Mouse (Mus musculus): ENCODE data around the gene H3f3a. TPM values are rescaled to one million over a fixed set of nuclear protein-coding genes. Genes with fewer than 3 reads are reported as not detected.

Gene H3f3a
- polyA plus RNA-seq (2012; rRNA removed) (1,296 and 1,586 TPM in 2 replicates), polyA plus RNA-seq (2014; fragmentation: Nextera tagmentation; extraction: Ambion mirVana) (2,743 and 2,800 TPM in 2 replicates)

- WGBS, result 2% methylated on average over 62 of the region's 69 CpGs
- 0 out of 2 replicates have a peak, but pooled peaks have one; percentile 11 for TF ChIP-seq POLR2A (IDR thresholded peaks at IDR 0.05; ENCODE audit: borderline replicate concordance, extremely low read depth, insufficient read depth, insufficient read length)
- no peaks in the 10 kb centered on the region for H3K27me3 ChIP-seq (ENCODE audit: control insufficient read depth, insufficient read depth, low read length)
- H3K27ac ChIP-seq (replicated peaks; ENCODE audit: low read depth, low read length), result peak within 1 kb of the TSS; percentile 100
- H3K4me2 ChIP-seq (replicated peaks; ENCODE audit: low read depth, low read length, severe bottlenecking), result peak within 1 kb of the TSS; percentile 60
- ATAC-seq (ENCODE audit: low FRiP score, low read depth) (peak; percentile 68), DNase-seq (ENCODE audit: low spot score) (peak; percentile 70)
- H3K9me3 ChIP-seq (ENCODE audit: control insufficient read depth, low read length), result no peaks in the 10 kb centered on the region
- peaks cover 17% of the 10 kb centered on the region for H3K36me3 ChIP-seq (ENCODE audit: control insufficient read depth, insufficient read depth, low read length)
- H3K4me3 ChIP-seq (replicated peaks; ENCODE audit: low read length), result peak within 1 kb of the TSS; percentile 95
- peak within 1 kb of the TSS; percentile 100 for H3K9ac ChIP-seq (ENCODE audit: low read depth, low read length, severe bottlenecking)
- peaks cover 27% of the 10 kb centered on the region for H3K4me1 ChIP-seq (ENCODE audit: control insufficient read depth, insufficient read depth, low read length)
These were observed at the start of gene H3f3a for GRCm38 (mm10) chr1:180813885-180814740. TSS of gene H3f3a (minus strand) at chr1:180813943.

GRCm38 (mm10) chr1:180860030-180860429, 46.3 kb upstream of the H3f3a start:
- Histone ChIP-seq H3K9me3 (ENCODE audit: control insufficient read depth, low read length) (no peaks in the 10 kb centered on the region), H3K4me1 (ENCODE audit: control insufficient read depth, insufficient read depth, low read length) (no peaks in the 10 kb centered on the region), H3K9ac (ENCODE audit: low read depth, low read length, severe bottlenecking) (no peak overlapping the region), H3K4me3 (replicated peaks; ENCODE audit: low read length) (no peak overlapping the region), H3K27me3 (ENCODE audit: control insufficient read depth, insufficient read depth, low read length) (no peaks in the 10 kb centered on the region), H3K27ac (replicated peaks; ENCODE audit: low read depth, low read length) (no peak overlapping the region), H3K4me2 (replicated peaks; ENCODE audit: low read depth, low read length, severe bottlenecking) (no peak overlapping the region), H3K36me3 (ENCODE audit: control insufficient read depth, insufficient read depth, low read length) (peaks cover 89% of the 10 kb centered on the region)
- no peak for DNase-seq (ENCODE audit: low spot score)
- no peak for TF ChIP-seq POLR2A (IDR thresholded peaks at IDR 0.05; ENCODE audit: borderline replicate concordance, extremely low read depth, insufficient read depth, insufficient read length)
- ATAC-seq (ENCODE audit: low FRiP score, low read depth), result no peak
- WGBS, result 83% methylated on average over 6 of the region's 6 CpGs

DNA sequence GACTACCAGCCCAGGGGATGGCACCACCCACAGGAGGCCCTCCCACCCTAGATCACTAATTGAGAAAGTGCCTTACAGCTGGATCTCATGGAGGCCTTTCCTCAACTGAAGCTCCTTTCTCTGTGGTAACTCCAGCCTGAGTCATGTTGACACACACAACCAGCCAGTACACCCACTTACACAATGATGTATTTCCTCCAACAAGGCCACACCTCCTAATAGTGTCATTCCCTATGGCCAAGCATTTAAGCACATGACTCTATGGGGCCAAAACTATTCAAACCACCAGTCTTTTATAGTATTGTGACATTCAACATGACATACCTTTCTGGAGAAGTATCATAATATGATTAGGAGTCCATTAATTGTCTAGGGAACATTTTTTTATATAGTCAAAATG, 45.0 kb upstream of the H3f3a start:
- H3K4me1 ChIP-seq (ENCODE audit: control insufficient read depth, insufficient read depth, low read length), result no peaks in the 10 kb centered on the region
- H3K36me3 ChIP-seq (ENCODE audit: control insufficient read depth, insufficient read depth, low read length), result peaks cover 78% of the 10 kb centered on the region
- H3K27ac ChIP-seq (replicated peaks; ENCODE audit: low read depth, low read length), result no peak overlapping the region
- no peak overlapping the region for H3K4me2 ChIP-seq (replicated peaks; ENCODE audit: low read depth, low read length, severe bottlenecking)
- ATAC-seq (ENCODE audit: low FRiP score, low read depth) (no peak), DNase-seq (ENCODE audit: low spot score) (no peak)
- H3K27me3 ChIP-seq (ENCODE audit: control insufficient read depth, insufficient read depth, low read length), result no peaks in the 10 kb centered on the region
- H3K4me3 ChIP-seq (replicated peaks; ENCODE audit: low read length), result no peak overlapping the region
- no peak overlapping the region for H3K9ac ChIP-seq (ENCODE audit: low read depth, low read length, severe bottlenecking)
- no peak for TF ChIP-seq POLR2A (IDR thresholded peaks at IDR 0.05; ENCODE audit: borderline replicate concordance, extremely low read depth, insufficient read depth, insufficient read length)
- H3K9me3 ChIP-seq (ENCODE audit: control insufficient read depth, low read length), result no peaks in the 10 kb centered on the region

GRCm38 (mm10) chr1:180850316-180851270, 36.9 kb upstream of the H3f3a start, which contains the start of gene Sde2:
TSS of gene Sde2 (plus strand) at chr1:180851127.
- H3K9ac ChIP-seq (ENCODE audit: low read depth, low read length, severe bottlenecking), result peak within 1 kb of the TSS; percentile 84
- H3K4me2 ChIP-seq (replicated peaks; ENCODE audit: low read depth, low read length, severe bottlenecking), result peak within 1 kb of the TSS; percentile 72
- H3K4me3 ChIP-seq (replicated peaks; ENCODE audit: low read length), result peak within 1 kb of the TSS; percentile 80
- 1% methylated on average over 72 of the region's 77 CpGs for WGBS
- peak within 1 kb of the TSS; percentile 99 for H3K27ac ChIP-seq (replicated peaks; ENCODE audit: low read depth, low read length)
- H3K4me1 ChIP-seq (ENCODE audit: control insufficient read depth, insufficient read depth, low read length), result peaks cover 26% of the 10 kb centered on the region
- H3K9me3 ChIP-seq (ENCODE audit: control insufficient read depth, low read length), result no peaks in the 10 kb centered on the region
- peaks cover 3% of the 10 kb centered on the region for H3K36me3 ChIP-seq (ENCODE audit: control insufficient read depth, insufficient read depth, low read length)
- TF ChIP-seq POLR2A (IDR thresholded peaks at IDR 0.05; ENCODE audit: borderline replicate concordance, extremely low read depth, insufficient read depth, insufficient read length), result peak; percentile 97
- ATAC-seq (ENCODE audit: low FRiP score, low read depth) (peak; percentile 97), DNase-seq (ENCODE audit: low spot score) (peak; percentile 100)
- no peaks in the 10 kb centered on the region for H3K27me3 ChIP-seq (ENCODE audit: control insufficient read depth, insufficient read depth, low read length)

Data from limb, embryonic 14.5 days (tissue).